Mouse (Mus musculus) lung, postnatal 10 days (tissue): ENCODE measurements at regions not wholly inside any gene's neighbourhood (a gene's known extent, or its start where the extent isn't known, plus 50 kb on each side); places are given as distances from the start of the nearest gene placed in this dataset.

Source experiments
- DNase-seq: peaks from one replicate; pipeline ENCODE4 v3.0.0; 2021

- no peak for DNase-seq
These were observed 215.5 kb downstream of the Kcnj2 start for GRCm38 (mm10) chr11:111281237-111282160.

GRCm38 (mm10) chr11:111282283-111282682, 216.3 kb downstream of the Kcnj2 start:
- DNase-seq: no peak

GRCm38 (mm10) chr11:111290537-111290936, 224.6 kb downstream of the Kcnj2 start:
- no peak for DNase-seq

- DNase-seq: no peak
These were observed 230.4 kb downstream of the Kcnj2 start for GRCm38 (mm10) chr11:111296309-111296721.

- no peak for DNase-seq
These were observed 246.8 kb downstream of the Kcnj2 start for GRCm38 (mm10) chr11:111312802-111313201.

GRCm38 (mm10) chr11:111313566-111313965, 247.6 kb downstream of the Kcnj2 start:
- no peak for DNase-seq

- no peak for DNase-seq
These were observed 255.6 kb downstream of the Kcnj2 start for GRCm38 (mm10) chr11:111321576-111321975.

GRCm38 (mm10) chr11:111324453-111325010, 258.6 kb downstream of the Kcnj2 start:
- no peak for DNase-seq

- no peak for DNase-seq
These were observed 261.0 kb downstream of the Kcnj2 start for GRCm38 (mm10) chr11:111326915-111327314.

GRCm38 (mm10) chr11:111328258-111328657, 262.3 kb downstream of the Kcnj2 start:
- no peak for DNase-seq

GRCm38 (mm10) chr11:111331592-111331991, 265.6 kb downstream of the Kcnj2 start:
- DNase-seq: no peak

- DNase-seq: no peak
These were observed 267.1 kb downstream of the Kcnj2 start for GRCm38 (mm10) chr11:111333021-111333420.

GRCm38 (mm10) chr11:111347562-111347961, 281.6 kb downstream of the Kcnj2 start:
- DNase-seq: no peak

GRCm38 (mm10) chr11:111350028-111350427, 284.1 kb downstream of the Kcnj2 start:
- DNase-seq: no peak

GRCm38 (mm10) chr11:111363363-111363762, 297.4 kb downstream of the Kcnj2 start:
- no peak for DNase-seq

GRCm38 (mm10) chr11:111377165-111377564, 311.2 kb downstream of the Kcnj2 start:
- DNase-seq: no peak

GRCm38 (mm10) chr11:111379842-111380241, 313.9 kb downstream of the Kcnj2 start:
- DNase-seq: no peak

GRCm38 (mm10) chr11:111398706-111399105, 332.7 kb downstream of the Kcnj2 start:
- DNase-seq: no peak

- DNase-seq: no peak
These were observed 343.3 kb downstream of the Kcnj2 start for GRCm38 (mm10) chr11:111409266-111409665.

- DNase-seq: no peak
These were observed 358.9 kb downstream of the Kcnj2 start for GRCm38 (mm10) chr11:111424871-111425270.

- peak; percentile 7 for DNase-seq
These were observed 360.8 kb downstream of the Kcnj2 start for GRCm38 (mm10) chr11:111426715-111427114.

GRCm38 (mm10) chr11:111442257-111442656, 376.3 kb downstream of the Kcnj2 start:
- no peak for DNase-seq

GRCm38 (mm10) chr11:111443381-111443780, 377.4 kb downstream of the Kcnj2 start:
- no peak for DNase-seq

- DNase-seq: no peak
These were observed 378.8 kb downstream of the Kcnj2 start for GRCm38 (mm10) chr11:111444791-111445190.
